Mouse (Mus musculus) E14TG2a.4 (cell line): Measurements from ENCODE around the gene Ucn3.
"Not testable (repeated sequence)": the region's sequence is repeated elsewhere in the genome, so short reads cannot be mapped to it uniquely, and the experiment has no call there.

Experiments
- H3K27me3 ChIP-seq: 2 replicates; pipeline ENCODE4 v1.6.1; 2014; ENCODE audit warnings: low read length, control low read depth; ENCODE audit not compliant: insufficient read depth
- H3K36me3 ChIP-seq: 2 replicates; pipeline ENCODE4 v1.6.1; 2014; ENCODE audit warnings: low read length, control low read depth; ENCODE audit not compliant: insufficient read depth
- H3K4me1 ChIP-seq: replicated peaks from 2 replicates; pipeline ENCODE4 v1.6.1; 2014; ENCODE audit warnings: low read depth, low read length, control low read depth
- H3K4me3 ChIP-seq: replicated peaks from 2 replicates; pipeline ENCODE4 v1.5.1; 2014; ENCODE audit warnings: mild to moderate bottlenecking, low read length
- H3K9me3 ChIP-seq: 2 replicates; pipeline ENCODE4 v1.6.1; 2014; ENCODE audit warnings: low read length, control low read depth
- CTCF ChIP-seq: conservative IDR thresholded peaks from 2 replicates; pipeline ENCODE4 v1.5.1; 2014; ENCODE audit warnings: low read length
- NANOG ChIP-seq: IDR thresholded peaks from 2 replicates; pipeline ENCODE4 v1.6.1; 2014; ENCODE audit warnings: borderline replicate concordance, low read length, mixed read lengths
- POU5F1 ChIP-seq: IDR thresholded peaks from 2 replicates; pipeline ENCODE4 v1.6.1; 2014; ENCODE audit warnings: low read length, borderline replicate concordance

The Ucn3 gene

GRCm38 (mm10) chr13:3924483-3924882, 20.7 kb downstream of the Ucn3 start:
- H3K4me1 ChIP-seq, result no peaks in the 10 kb centered on the region
- peaks cover 2% of the 10 kb centered on the region; the same call in 1 of the 2 replicates for H3K27me3 ChIP-seq
- no peaks in the 10 kb centered on the region for H3K9me3 ChIP-seq
- no peak overlapping the region for H3K4me3 ChIP-seq
- no peak for TF ChIP-seq NANOG
- TF ChIP-seq CTCF, result no peak
- no peak for TF ChIP-seq POU5F1
- no peaks in the 10 kb centered on the region for H3K36me3 ChIP-seq

DNA sequence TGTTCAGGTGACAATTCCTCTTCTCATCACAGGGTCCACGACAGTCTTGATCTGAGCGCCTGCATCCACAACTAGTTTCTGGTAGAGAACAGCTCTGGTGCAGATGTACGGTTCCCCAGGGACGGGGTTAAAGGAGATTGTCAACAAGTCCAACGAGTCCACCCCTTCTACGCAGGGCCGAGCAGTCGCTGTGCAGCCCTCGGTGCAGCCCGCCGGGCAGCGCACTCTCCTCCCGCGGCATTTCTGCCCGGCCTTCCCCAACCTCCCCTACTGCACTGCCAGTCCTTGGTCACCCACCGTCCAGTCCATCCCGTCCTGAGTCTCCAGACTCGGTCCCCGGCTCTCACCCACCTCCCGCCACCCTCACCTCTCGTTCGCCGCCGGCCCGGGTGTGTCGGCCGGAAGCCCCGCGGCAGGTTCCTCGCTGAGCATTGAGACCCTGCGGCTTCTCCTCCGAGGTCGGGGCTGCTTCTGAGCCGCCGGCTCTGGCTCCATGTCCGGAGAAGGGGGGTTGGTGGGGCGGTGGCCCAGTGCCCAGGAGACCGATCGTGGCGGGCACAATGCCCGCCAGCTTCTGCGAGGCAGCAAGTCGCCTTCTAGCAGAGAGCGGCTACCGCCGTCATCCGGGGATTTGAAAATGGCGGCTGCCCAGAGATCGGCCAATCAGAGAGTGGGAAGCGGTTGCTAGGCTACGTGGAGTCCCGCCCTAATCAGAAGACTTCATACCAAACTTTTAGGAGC, 27.4 kb downstream of the Ucn3 start, which contains the start of the genes Net1 and Tubal3:
Gene Net1 (minus strand): TSS at position 650 of the 741 bp plus-strand sequence.
Gene Tubal3 (plus strand): TSS at position 704 of the 741 bp plus-strand sequence.
- H3K36me3 ChIP-seq, result peaks cover 19% of the 10 kb centered on the region
- TF ChIP-seq NANOG (no peak), CTCF (no peak), POU5F1 (no peak)
- peaks cover 13% of the 10 kb centered on the region for H3K4me1 ChIP-seq

DNA sequence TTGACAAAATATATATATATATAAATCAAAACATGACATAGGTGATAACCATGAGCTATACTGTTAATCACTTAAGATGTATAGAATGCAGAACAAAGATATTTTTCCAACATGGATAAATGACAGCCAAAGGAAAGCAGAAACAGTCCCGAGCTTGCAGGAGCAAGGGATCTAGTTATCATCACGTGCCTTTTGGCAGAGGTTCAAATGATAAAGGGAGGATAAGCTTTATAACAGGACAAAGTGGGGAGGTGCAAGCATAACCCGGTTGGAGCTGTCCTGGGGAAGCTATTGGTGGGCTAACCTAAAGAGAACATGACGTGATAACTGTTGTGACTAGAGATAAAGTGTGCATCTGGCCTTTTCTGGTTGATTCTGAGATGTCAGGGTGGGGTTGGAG, 31.6 kb downstream of the Ucn3 start:
- TF ChIP-seq CTCF (no peak), NANOG (no peak), POU5F1 (no peak)

More for the DNA sequence above, 27.4 kb downstream of the Ucn3 start, which contains the start of the genes Net1 and Tubal3:
- no peaks in the 10 kb centered on the region for H3K27me3 ChIP-seq
- H3K9me3 ChIP-seq, result 0 out of 2 replicates have a peak, but pooled peaks cover 4% of the 10 kb centered on the region
- peak within 1 kb of the TSS; percentile 97 for H3K4me3 ChIP-seq

GRCm38 (mm10) chr13:3910356-3910755, 34.8 kb downstream of the Ucn3 start:
- Histone ChIP-seq H3K27me3 (no peaks in the 10 kb centered on the region), H3K9me3 (no peaks in the 10 kb centered on the region), H3K4me1 (peaks cover 15% of the 10 kb centered on the region), H3K4me3 (peak overlapping the region; percentile 54), H3K36me3 (peaks cover 43% of the 10 kb centered on the region)
- TF ChIP-seq CTCF, result no peak
- TF ChIP-seq POU5F1, result no peak
- no peak for TF ChIP-seq NANOG

More for the DNA sequence above, 31.6 kb downstream of the Ucn3 start:
- Histone ChIP-seq H3K4me3 (no peak overlapping the region), H3K36me3 (peaks cover 26% of the 10 kb centered on the region), H3K27me3 (no peaks in the 10 kb centered on the region), H3K9me3 (0 out of 2 replicates have a peak, but pooled peaks cover 4% of the 10 kb centered on the region), H3K4me1 (peaks cover 28% of the 10 kb centered on the region)

DNA sequence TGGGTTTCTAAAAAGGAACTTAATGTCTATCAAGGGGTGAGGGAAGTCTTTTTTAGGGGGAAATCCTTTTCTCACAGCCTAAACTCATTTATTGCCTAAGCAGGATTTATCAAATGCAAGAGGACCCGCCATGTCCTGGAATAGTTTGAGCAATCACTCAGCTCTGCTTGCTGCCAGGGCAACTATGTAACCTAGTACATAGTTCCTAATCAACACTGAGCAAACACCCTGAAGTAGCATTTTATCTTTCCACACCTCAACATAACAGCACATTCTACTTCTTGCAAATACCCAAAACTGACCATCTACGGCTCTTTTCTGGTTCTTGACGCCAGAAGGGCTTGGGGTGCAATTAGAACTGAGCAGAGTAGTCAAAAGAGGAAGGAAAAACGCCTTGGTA, 36.9 kb downstream of the Ucn3 start:
- peaks cover 45% of the 10 kb centered on the region for H3K36me3 ChIP-seq
- no peak for TF ChIP-seq CTCF
- TF ChIP-seq POU5F1, result no peak
- TF ChIP-seq NANOG, result no peak
- no peaks in the 10 kb centered on the region for H3K27me3 ChIP-seq
- no peaks in the 10 kb centered on the region for H3K9me3 ChIP-seq
- peaks cover 15% of the 10 kb centered on the region for H3K4me1 ChIP-seq
- no peak overlapping the region for H3K4me3 ChIP-seq

DNA sequence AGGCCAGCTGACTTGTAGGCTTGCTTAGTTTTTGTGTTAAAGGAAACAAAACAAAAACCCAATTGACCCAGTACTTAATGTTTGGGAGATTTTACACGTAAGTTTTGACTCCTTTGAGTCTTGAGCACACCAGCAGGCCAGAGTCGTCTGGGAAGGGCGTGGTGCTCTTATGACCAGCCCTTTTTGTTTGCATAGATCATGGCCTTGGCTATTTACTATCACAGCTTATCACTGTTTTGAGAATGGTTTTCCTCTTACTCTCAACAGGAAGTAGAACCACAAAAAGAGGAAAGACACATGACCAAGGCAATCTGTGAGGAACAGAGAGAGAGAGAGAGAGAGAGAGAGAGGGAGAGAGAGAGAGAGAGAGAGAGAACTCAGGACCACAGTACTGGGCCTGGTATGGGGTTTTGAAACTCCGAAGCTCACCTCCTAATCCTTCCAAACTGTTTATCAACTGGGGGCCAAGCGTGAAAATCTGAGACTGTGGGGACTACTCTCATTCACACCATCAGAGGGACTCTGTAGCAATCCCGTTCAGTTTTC, 37.9 kb downstream of the Ucn3 start:
- TF ChIP-seq CTCF (no peak), NANOG (no peak)
- Histone ChIP-seq H3K27me3 (no peaks in the 10 kb centered on the region), H3K4me3 (no peak overlapping the region), H3K36me3 (peaks cover 48% of the 10 kb centered on the region), H3K4me1 (peaks cover 15% of the 10 kb centered on the region), H3K9me3 (no peaks in the 10 kb centered on the region)

DNA sequence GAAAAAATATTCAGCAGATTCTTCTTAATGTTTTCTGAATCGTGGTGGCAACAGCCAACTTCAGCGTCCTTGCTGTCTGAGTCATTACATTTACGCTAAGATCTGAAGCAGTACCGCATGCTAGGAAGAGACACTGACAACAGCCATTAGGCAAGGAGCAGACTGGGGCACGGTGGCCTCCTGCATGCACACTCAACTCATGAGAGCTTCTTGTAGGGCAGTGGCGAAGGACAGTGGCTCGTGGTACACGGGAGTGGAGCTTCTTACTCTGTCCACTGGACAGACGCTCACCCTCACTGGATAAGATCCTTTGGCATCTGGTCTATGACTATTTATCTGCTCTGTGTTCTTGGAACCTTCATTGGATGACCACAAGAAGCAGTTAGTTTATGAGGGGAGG, 45.8 kb downstream of the Ucn3 start:
- peaks cover 10% of the 10 kb centered on the region for H3K9me3 ChIP-seq
- H3K4me3 ChIP-seq, result no peak overlapping the region
- TF ChIP-seq POU5F1, result no peak
- TF ChIP-seq CTCF, result no peak
- no peak for TF ChIP-seq NANOG
- peaks cover 9% of the 10 kb centered on the region for H3K4me1 ChIP-seq
- no peaks in the 10 kb centered on the region for H3K27me3 ChIP-seq
- peaks cover 71% of the 10 kb centered on the region for H3K36me3 ChIP-seq

GRCm38 (mm10) chr13:3898202-3898601, 46.9 kb downstream of the Ucn3 start:
- not testable (repeated sequence) for H3K27me3 ChIP-seq, H3K9me3 ChIP-seq, H3K4me3 ChIP-seq
- peaks cover 17% of the 10 kb centered on the region for H3K4me1 ChIP-seq
- H3K36me3 ChIP-seq, result peaks cover 64% of the 10 kb centered on the region

- Histone ChIP-seq H3K36me3 (peaks cover 56% of the 10 kb centered on the region), H3K4me1 (peaks cover 26% of the 10 kb centered on the region), H3K9me3 (peaks cover 10% of the 10 kb centered on the region), H3K27me3 (no peaks in the 10 kb centered on the region), H3K4me3 (no peak overlapping the region)
- TF ChIP-seq CTCF (peak; percentile 99), POU5F1 (no peak), NANOG (no peak)
These were observed 48.2 kb downstream of the Ucn3 start for GRCm38 (mm10) chr13:3896913-3897312.
